Mouse (Mus musculus): Measurements from ENCODE around the gene Kdm4b. TPM values are rescaled to one million over a fixed set of nuclear protein-coding genes. Genes with fewer than 3 reads are reported as not detected.

The Kdm4b gene
- polyA plus RNA-seq, 1 experiment from 2014 or later = 22.4 TPM

DNA sequence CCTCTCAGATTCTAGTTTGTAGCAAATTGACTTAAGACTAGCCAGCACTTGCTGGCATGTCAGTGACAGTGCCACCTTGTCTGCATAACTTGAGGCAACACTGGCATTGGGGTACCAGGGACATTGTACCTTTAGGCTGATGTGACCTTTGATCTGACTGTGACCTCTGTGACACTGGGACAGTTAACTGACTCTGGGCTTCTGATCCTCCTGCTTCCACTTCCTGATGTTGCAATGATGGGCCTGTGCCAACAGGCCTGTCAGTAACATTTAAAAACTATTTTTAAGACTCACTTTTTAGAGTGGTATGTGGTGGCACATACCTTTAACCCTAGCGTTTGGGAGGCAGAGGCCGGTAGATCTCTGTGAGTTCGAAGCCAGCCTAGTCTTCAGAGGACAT is 79.5 kb downstream of the Kdm4b start:
- Histone ChIP-seq H3K4me3 (replicated peaks; ENCODE audit: low read depth, low read length) (no peak overlapping the region), H3K27ac (no peak overlapping the region), H3K4me2 (ENCODE audit: low read length) (no peak overlapping the region), H3K4me1 (replicated peaks; ENCODE audit: insufficient read depth, low read length) (peaks cover 7% of the 10 kb centered on the region; the same call in 1 of the 2 replicates), H3K27me3 (ENCODE audit: insufficient read depth, low read length) (no peaks in the 10 kb centered on the region), H3K9me3 (replicated peaks; ENCODE audit: low read length) (no peaks in the 10 kb centered on the region), H3K9ac (ENCODE audit: low read depth, low read length) (no peak overlapping the region), H3K36me3 (ENCODE audit: insufficient read depth, low read length) (peaks cover 35% of the 10 kb centered on the region)
- TF ChIP-seq CTCF (IDR thresholded peaks at IDR 0.05; ENCODE audit: low read depth) = no peak
- no peak for ATAC-seq (replicated peaks; ENCODE audit: low FRiP score, low read depth)
- DNase-seq (ENCODE audit: low spot score) = no peak
- WGBS = 93% methylated on average over 3 of the region's 3 CpGs

DNA sequence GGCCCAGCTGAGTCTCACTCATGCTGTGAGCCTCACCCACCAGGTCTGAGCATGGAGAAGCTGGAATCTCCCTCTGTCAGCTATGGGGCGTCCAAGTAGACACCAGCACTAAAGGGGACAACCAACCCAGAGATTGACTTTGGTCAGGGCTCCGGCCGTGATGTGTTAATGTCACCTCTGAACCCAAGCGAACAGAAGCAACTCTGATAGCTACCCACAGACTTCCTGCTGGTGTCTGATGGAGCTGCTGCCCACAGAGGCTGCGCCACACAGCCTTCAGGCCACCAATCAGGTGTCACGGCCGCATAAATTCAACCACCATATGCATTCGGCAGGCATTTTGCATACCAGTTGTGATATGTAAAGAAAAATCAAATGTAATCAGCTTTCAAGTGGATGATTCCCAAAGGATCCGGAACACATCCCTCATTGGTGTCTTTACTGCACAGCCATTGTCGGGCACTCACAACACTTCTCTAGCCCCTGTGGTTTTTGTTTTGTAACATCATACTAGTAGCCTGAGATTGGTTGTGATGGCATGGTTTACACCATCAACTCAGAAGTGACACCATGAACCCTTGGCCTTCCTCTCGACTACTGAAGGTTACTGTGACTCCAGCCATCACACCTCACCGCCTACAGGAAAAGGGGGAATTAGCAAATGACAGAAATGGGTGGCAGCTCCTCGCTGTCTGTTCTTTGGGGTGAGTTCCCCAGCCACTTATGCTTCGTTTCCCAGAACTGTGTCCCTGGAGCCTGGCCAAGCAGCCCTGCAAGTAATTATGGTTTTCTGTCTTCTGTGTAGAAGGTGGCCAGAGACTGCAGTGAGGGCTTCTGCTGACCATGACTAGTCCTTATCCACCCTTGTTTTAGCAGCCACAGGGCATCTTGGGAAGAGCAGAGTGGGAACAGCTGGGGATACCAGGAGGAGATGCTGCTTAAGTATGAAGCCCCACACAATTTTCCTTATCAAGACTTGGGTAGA is 80.3 kb downstream of the Kdm4b start:
- no peak for TF ChIP-seq CTCF (IDR thresholded peaks at IDR 0.05; ENCODE audit: low read depth)
- H3K4me1 ChIP-seq (replicated peaks; ENCODE audit: insufficient read depth, low read length) = peaks cover 7% of the 10 kb centered on the region; the same call in 1 of the 2 replicates
- ATAC-seq (replicated peaks; ENCODE audit: low FRiP score, low read depth) (no peak), DNase-seq (ENCODE audit: low spot score) (peak; percentile 21)
- H3K9ac ChIP-seq (ENCODE audit: low read depth, low read length) = no peak overlapping the region
- peaks cover 33% of the 10 kb centered on the region for H3K36me3 ChIP-seq (ENCODE audit: insufficient read depth, low read length)
- H3K27me3 ChIP-seq (ENCODE audit: insufficient read depth, low read length) = no peaks in the 10 kb centered on the region
- no peak overlapping the region for H3K4me3 ChIP-seq (replicated peaks; ENCODE audit: low read depth, low read length)
- WGBS = 78% methylated on average over 14 of the region's 14 CpGs
- H3K4me2 ChIP-seq (ENCODE audit: low read length) = no peak overlapping the region
- no peak overlapping the region for H3K27ac ChIP-seq
- H3K9me3 ChIP-seq (replicated peaks; ENCODE audit: low read length) = no peaks in the 10 kb centered on the region

DNA sequence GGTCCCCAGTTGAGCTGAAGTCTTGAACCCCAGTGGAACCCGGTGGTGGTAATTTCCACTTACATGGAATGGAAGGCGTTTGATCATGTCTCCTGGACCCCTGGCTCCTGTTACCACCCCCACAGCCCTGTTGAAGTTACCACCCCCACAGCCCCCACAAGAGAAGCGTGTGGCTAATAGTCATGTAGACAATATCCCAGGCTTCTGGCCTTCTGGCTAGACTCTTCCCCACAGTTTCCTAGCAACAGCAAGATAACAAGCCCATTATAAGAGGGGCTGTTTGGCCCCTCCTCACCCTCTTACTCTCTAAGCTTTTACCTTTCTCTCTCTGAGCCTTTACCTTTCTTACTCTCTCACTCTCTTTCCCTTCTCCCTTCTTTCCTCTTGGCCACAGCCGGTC is 81.0 kb downstream of the Kdm4b start:
- H3K9me3 ChIP-seq (replicated peaks; ENCODE audit: low read length) = no peaks in the 10 kb centered on the region
- ATAC-seq (replicated peaks; ENCODE audit: low FRiP score, low read depth) (no peak), DNase-seq (ENCODE audit: low spot score) (no peak)
- no peaks in the 10 kb centered on the region for H3K27me3 ChIP-seq (ENCODE audit: insufficient read depth, low read length)
- H3K4me1 ChIP-seq (replicated peaks; ENCODE audit: insufficient read depth, low read length) = peaks cover 7% of the 10 kb centered on the region; the same call in 1 of the 2 replicates
- no peak overlapping the region for H3K4me3 ChIP-seq (replicated peaks; ENCODE audit: low read depth, low read length)
- H3K4me2 ChIP-seq (ENCODE audit: low read length) = no peak overlapping the region
- TF ChIP-seq CTCF (IDR thresholded peaks at IDR 0.05; ENCODE audit: low read depth) = no peak
- peaks cover 33% of the 10 kb centered on the region for H3K36me3 ChIP-seq (ENCODE audit: insufficient read depth, low read length)
- 61% methylated on average over 4 of the region's 4 CpGs for WGBS
- no peak overlapping the region for H3K9ac ChIP-seq (ENCODE audit: low read depth, low read length)
- H3K27ac ChIP-seq = no peak overlapping the region

DNA sequence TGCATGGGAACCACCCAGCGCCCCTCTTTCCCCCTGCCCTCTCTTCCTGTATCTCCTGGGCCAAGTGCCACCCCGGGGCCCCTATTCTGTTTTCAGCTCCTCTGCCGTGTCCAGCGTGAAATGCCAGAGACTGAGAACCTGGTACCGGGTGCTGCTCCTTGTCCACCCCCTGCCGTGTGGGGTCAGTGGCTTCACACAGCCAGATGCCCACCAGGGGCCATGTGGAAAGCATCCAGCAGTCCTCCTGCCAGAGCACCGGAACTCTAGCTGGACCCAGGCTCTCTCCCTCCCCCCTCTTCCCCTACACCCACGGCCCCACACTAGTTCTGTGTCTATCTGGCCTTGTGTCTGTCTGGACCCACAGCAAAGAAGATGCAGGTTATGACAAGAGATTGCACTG is 81.5 kb downstream of the Kdm4b start:
- DNase-seq (ENCODE audit: low spot score) (no peak), ATAC-seq (replicated peaks; ENCODE audit: low FRiP score, low read depth) (no peak)
- no peak for TF ChIP-seq CTCF (IDR thresholded peaks at IDR 0.05; ENCODE audit: low read depth)
- H3K4me3 ChIP-seq (replicated peaks; ENCODE audit: low read depth, low read length) = no peak overlapping the region
- WGBS = 30% methylated on average over 8 of the region's 8 CpGs
- no peak overlapping the region for H3K4me2 ChIP-seq (ENCODE audit: low read length)
- no peak overlapping the region for H3K9ac ChIP-seq (ENCODE audit: low read depth, low read length)
- H3K27me3 ChIP-seq (ENCODE audit: insufficient read depth, low read length) = no peaks in the 10 kb centered on the region
- H3K36me3 ChIP-seq (ENCODE audit: insufficient read depth, low read length) = peaks cover 33% of the 10 kb centered on the region
- H3K4me1 ChIP-seq (replicated peaks; ENCODE audit: insufficient read depth, low read length) = peaks cover 7% of the 10 kb centered on the region; the same call in 1 of the 2 replicates
- H3K9me3 ChIP-seq (replicated peaks; ENCODE audit: low read length) = no peaks in the 10 kb centered on the region
- no peak overlapping the region for H3K27ac ChIP-seq

DNA sequence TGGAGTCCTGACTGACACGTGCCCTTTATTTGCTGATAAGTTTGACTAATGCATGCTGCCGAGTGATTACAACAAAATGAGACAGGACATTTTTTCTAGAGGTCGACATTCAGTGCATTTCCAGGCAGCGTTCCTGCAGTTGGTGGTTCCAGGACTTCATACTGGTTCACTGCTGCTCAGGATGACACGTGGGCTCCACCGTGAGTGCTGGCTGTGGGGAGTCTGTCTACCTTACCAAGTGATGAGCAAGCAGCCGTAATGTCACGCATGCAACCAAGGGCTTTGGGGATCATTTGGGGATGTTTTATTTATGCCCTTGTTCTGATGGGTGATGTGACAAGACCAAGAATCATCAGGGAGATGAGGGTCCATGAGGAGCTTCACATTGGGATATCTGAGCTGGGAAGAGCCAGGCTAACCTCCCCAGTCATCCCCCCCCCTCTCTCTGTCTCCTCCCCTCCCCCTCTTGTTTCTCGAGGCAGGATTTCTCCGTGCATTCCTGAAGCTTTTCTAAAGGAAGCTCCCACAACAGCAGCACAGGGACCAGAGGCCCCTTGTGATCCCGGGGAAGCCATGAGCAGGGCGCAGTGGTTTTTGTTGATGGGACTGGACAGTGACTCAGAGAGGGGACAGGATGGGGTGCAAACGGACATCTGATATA is 83.2 kb downstream of the Kdm4b start:
- ATAC-seq (replicated peaks; ENCODE audit: low FRiP score, low read depth) = no peak
- no peak overlapping the region for H3K9ac ChIP-seq (ENCODE audit: low read depth, low read length)
- peaks cover 7% of the 10 kb centered on the region; the same call in 1 of the 2 replicates for H3K4me1 ChIP-seq (replicated peaks; ENCODE audit: insufficient read depth, low read length)
- TF ChIP-seq CTCF (IDR thresholded peaks at IDR 0.05; ENCODE audit: low read depth) = no peak
- no peaks in the 10 kb centered on the region for H3K27me3 ChIP-seq (ENCODE audit: insufficient read depth, low read length)
- H3K9me3 ChIP-seq (replicated peaks; ENCODE audit: low read length) = no peaks in the 10 kb centered on the region
- DNase-seq (ENCODE audit: low spot score) = peak; percentile 50
- H3K4me3 ChIP-seq (replicated peaks; ENCODE audit: low read depth, low read length) = no peak overlapping the region
- H3K36me3 ChIP-seq (ENCODE audit: insufficient read depth, low read length) = peaks cover 33% of the 10 kb centered on the region
- WGBS = 51% methylated on average over 13 of the region's 13 CpGs
- no peak overlapping the region for H3K4me2 ChIP-seq (ENCODE audit: low read length)
- no peak overlapping the region for H3K27ac ChIP-seq

DNA sequence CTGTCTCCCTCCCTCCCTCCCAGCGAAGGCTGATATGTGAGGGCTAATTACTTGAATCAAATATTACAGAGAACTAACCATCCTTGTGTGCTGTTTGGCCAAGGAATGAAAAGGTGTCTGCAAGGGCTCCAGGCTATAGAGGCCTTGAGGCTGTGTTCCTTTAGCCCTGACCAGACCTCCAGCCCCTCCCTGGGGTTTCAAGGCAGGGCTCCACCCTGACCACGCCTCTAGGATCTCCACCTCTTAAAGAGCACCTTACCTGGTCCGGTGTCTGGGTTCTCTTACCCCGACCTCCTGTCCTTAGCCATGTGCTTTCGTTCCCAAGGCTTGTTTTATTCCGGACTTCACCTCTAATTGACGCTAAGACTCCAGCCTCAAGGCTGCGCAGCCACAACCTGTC is 83.9 kb downstream of the Kdm4b start:
- no peak for ATAC-seq (replicated peaks; ENCODE audit: low FRiP score, low read depth)
- WGBS = 37% methylated on average over 8 of the region's 8 CpGs

More for the DNA sequence above, 83.9 kb downstream of the Kdm4b start:
- no peaks in the 10 kb centered on the region for H3K27me3 ChIP-seq (ENCODE audit: insufficient read depth, low read length)
- no peak overlapping the region for H3K27ac ChIP-seq
- peaks cover 7% of the 10 kb centered on the region; the same call in 1 of the 2 replicates for H3K4me1 ChIP-seq (replicated peaks; ENCODE audit: insufficient read depth, low read length)
- no peak overlapping the region for H3K4me3 ChIP-seq (replicated peaks; ENCODE audit: low read depth, low read length)
- peaks cover 37% of the 10 kb centered on the region for H3K36me3 ChIP-seq (ENCODE audit: insufficient read depth, low read length)
- no peaks in the 10 kb centered on the region for H3K9me3 ChIP-seq (replicated peaks; ENCODE audit: low read length)
- peak; percentile 30 for DNase-seq (ENCODE audit: low spot score)
- no peak overlapping the region for H3K9ac ChIP-seq (ENCODE audit: low read depth, low read length)
- no peak overlapping the region for H3K4me2 ChIP-seq (ENCODE audit: low read length)
- TF ChIP-seq CTCF (IDR thresholded peaks at IDR 0.05; ENCODE audit: low read depth) = no peak

All from kidney, postnatal 0 days (tissue).